Mouse (Mus musculus): ENCODE results near the gene Ptma.

GRCm38 (mm10) chr1:86503906-86504696, 22.4 kb upstream of the Ptma start:
- TF ChIP-seq CTCF (conservative IDR thresholded peaks at IDR 0.05; ENCODE audit: low read length) (no peak), POU5F1 (IDR thresholded peaks at IDR 0.05; ENCODE audit: borderline replicate concordance, low read length) (no peak)
